Mouse (Mus musculus) heart, adult 2 months (tissue): Measurements from ENCODE around the gene Myb.

Experiments
- CTCF ChIP-seq: fragments of 200-600 bp; IDR thresholded peaks from 2 replicates; pipeline ENCODE4 v1.8.1; 2022; ENCODE audit warnings: antibody characterized with exemption, mild to moderate bottlenecking, moderate library complexity
- POLR2A ChIP-seq: fragments of 200-500 bp; IDR thresholded peaks from 2 replicates; pipeline ENCODE4 v1.6.1; 2011; ENCODE audit warnings: mild to moderate bottlenecking, low read depth, low read length, control low read depth; ENCODE audit not compliant: insufficient read depth

GRCm38 (mm10) chr10:21094896-21095295 is 65.9 kb downstream of the Myb start:
- TF ChIP-seq CTCF: no peak
- no peak for TF ChIP-seq POLR2A
